8 mouse cellular contexts compared by ENCODE assay signal in genomic region chr5:100038714-100039601, GRCm38 (mm10). TPM values are rescaled to one million over a fixed set of nuclear protein-coding genes. Genes with fewer than 3 reads are reported as not detected.
DNase-seq lines count a peak whose midpoint lies in the region; ATAC-seq and TF ChIP-seq lines count a peak whose summit lies in the region.

No protein-coding gene starts in this region.

- peak overlapping the region; percentile 74 for H3K4me2 ChIP-seq in heart, embryonic 11.5 days
- H3K4me2 ChIP-seq in kidney, embryonic 16.5 days (replicated peaks; ENCODE audit: low read depth, low read length) = peak overlapping the region; percentile 86

- WGBS in heart, embryonic 11.5 days (ENCODE audit: insufficient replicate concordance) = under 1% methylated on average over 108 of the region's 113 CpGs
- WGBS in kidney, embryonic 16.5 days = 0% methylated on average over 94 of the region's 113 CpGs

- H3K79me2 ChIP-seq in C2C12 (ENCODE audit: control insufficient read depth, insufficient read depth) = peaks cover 97% of the 10 kb centered on the region

- TF ChIP-seq POLR2A in brain, embryonic 14.5 days (IDR thresholded peaks at IDR 0.05; ENCODE audit: borderline replicate concordance, extremely low read depth, insufficient read depth, insufficient read length, poor library complexity, severe bottlenecking) = peak; percentile 57; the same call in 1 of the 2 replicates

- peaks cover 84% of the 10 kb centered on the region for H3K79me3 ChIP-seq in C2C12 (ENCODE audit: low read depth)

- H3K36me3 ChIP-seq in C2C12 (ENCODE audit: control insufficient read depth, insufficient read depth) = peaks cover 40% of the 10 kb centered on the region
- H3K36me3 ChIP-seq in heart, embryonic 11.5 days (ENCODE audit: control insufficient read depth, insufficient read depth, low read length) = peaks cover 11% of the 10 kb centered on the region
- H3K36me3 ChIP-seq in kidney, embryonic 16.5 days (ENCODE audit: insufficient read depth, low read length) = peaks cover 30% of the 10 kb centered on the region

- peak overlapping the region; percentile 85 for H3K4me3 ChIP-seq in C2C12 (ENCODE audit: insufficient read depth, poor library complexity, severe bottlenecking)
- peak overlapping the region; percentile 96 for H3K4me3 ChIP-seq in heart, embryonic 11.5 days (ENCODE audit: low read depth, low read length)
- peak overlapping the region; percentile 96 for H3K4me3 ChIP-seq in kidney, embryonic 16.5 days (ENCODE audit: low read length)

- peaks cover 10% of the 10 kb centered on the region for H3K4me1 ChIP-seq in heart, embryonic 11.5 days (ENCODE audit: control insufficient read depth, insufficient read depth, low read length)
- peaks cover 21% of the 10 kb centered on the region; the same call in 1 of the 2 replicates for H3K4me1 ChIP-seq in kidney, embryonic 16.5 days (ENCODE audit: insufficient read depth, low read length)

- H3ac ChIP-seq in C2C12 (ENCODE audit: control insufficient read depth, insufficient read length, low read depth) = peak overlapping the region; percentile 97

- H3K27ac ChIP-seq in heart, embryonic 11.5 days (ENCODE audit: low read depth, low read length) = peak overlapping the region; percentile 98
- H3K27ac ChIP-seq in kidney, embryonic 16.5 days (ENCODE audit: low read length) = peak overlapping the region; percentile 98

- no peaks in the 10 kb centered on the region for H3K27me3 ChIP-seq in C2C12 (ENCODE audit: control insufficient read depth, insufficient read depth, insufficient read length)
- H3K27me3 ChIP-seq in heart, embryonic 11.5 days (ENCODE audit: control insufficient read depth, insufficient read depth, low read length) = no peaks in the 10 kb centered on the region
- no peaks in the 10 kb centered on the region for H3K27me3 ChIP-seq in kidney, embryonic 16.5 days (ENCODE audit: insufficient read depth, low read length)

- TF ChIP-seq CTCF in C2C12 (IDR thresholded peaks at IDR 0.05; ENCODE audit: control insufficient read depth, insufficient read depth, insufficient read length) = peak; percentile 95
- TF ChIP-seq CTCF in brain, embryonic 14.5 days (IDR thresholded peaks at IDR 0.05; ENCODE audit: borderline replicate concordance, extremely low read depth, insufficient read depth, insufficient read length) = peak; percentile 96

- DNase-seq in brain, embryonic 14.5 days (ENCODE audit: low read depth) = peak; percentile 97
- DNase-seq in liver = peak; percentile 96
- peak; percentile 94 to 98 for DNase-seq in monocyte, adult 2 months (ENCODE audit: low read depth in 1 of 2, low spot score in 2 of 2)
- peak; percentile 97 to 99 for DNase-seq in spleen, postnatal 14 days (ENCODE audit: low spot score in 2 of 2)

- no peaks in the 10 kb centered on the region for H3K9me3 ChIP-seq in heart, embryonic 11.5 days (replicated peaks; ENCODE audit: control insufficient read depth, low read length)
- no peaks in the 10 kb centered on the region for H3K9me3 ChIP-seq in kidney, embryonic 16.5 days (ENCODE audit: low read length)

- peak; percentile 70 for ATAC-seq in erythroblast, adult 5-6 weeks (replicated peaks; ENCODE audit: low FRiP score, poor library complexity, severe bottlenecking)
- ATAC-seq in heart, embryonic 11.5 days (replicated peaks; ENCODE audit: insufficient number of reproducible peaks, low FRiP score, low TSS enrichment) = peak; percentile 82
- peak; percentile 80 for ATAC-seq in kidney, embryonic 16.5 days (ENCODE audit: low FRiP score, low TSS enrichment)

- peak overlapping the region; percentile 99 for H3K9ac ChIP-seq in heart, embryonic 11.5 days (ENCODE audit: low read depth, low read length)
- H3K9ac ChIP-seq in kidney, embryonic 16.5 days (replicated peaks; ENCODE audit: low read length) = peak overlapping the region; percentile 96

TF ChIP-seq in C2C12, 6 proteins besides CTCF, POLR2A, EP300 and RAD21:
- TF ChIP-seq MYOG (IDR thresholded peaks at IDR 0.05; ENCODE audit: control insufficient read depth, extremely low read depth, insufficient read length) (no peak), MAX (IDR thresholded peaks at IDR 0.05) (peak; percentile 76)

RNA-seq across cellular contexts. Expression of gene Hnrnpdl, which starts 0.5 kb away (rescaled TPM):
- polyA plus RNA-seq in C2C12 (2012; fragmentation: generic; extraction: Trizol) = 66.9 TPM
- 454 and 560 TPM in 2 replicates for polyA plus RNA-seq in brain, embryonic 14.5 days (2012; rRNA removed)
- 78.4 and 82.3 TPM in 2 replicates for total RNA-seq in erythroblast, adult 5-6 weeks (2015; ENCODE audit: low replicate concordance)
- total RNA-seq in erythroblast, adult 5-6 weeks (2017; ENCODE audit: low replicate concordance) = 106 and 110 TPM in 2 replicates
- 117 and 125 TPM in 2 replicates for polyA plus RNA-seq in heart, embryonic 11.5 days (2014; fragmentation: Nextera tagmentation; extraction: Ambion mirVana)
- polyA plus RNA-seq in kidney, embryonic 16.5 days (2015; fragmentation: Nextera tagmentation; extraction: Ambion mirVana) = 153 and 162 TPM in 2 replicates

RNA-seq across cellular contexts. Expression of gene Enoph1, which starts 0.8 kb away (rescaled TPM):
- 35.3 TPM for polyA plus RNA-seq in C2C12 (2012; fragmentation: generic; extraction: Trizol)
- polyA plus RNA-seq in brain, embryonic 14.5 days (2012; rRNA removed) = 57.5 and 59.5 TPM in 2 replicates
- 8.4 and 11.5 TPM in 2 replicates for total RNA-seq in erythroblast, adult 5-6 weeks (2015; ENCODE audit: low replicate concordance)
- 3.8 and 7.2 TPM in 2 replicates for total RNA-seq in erythroblast, adult 5-6 weeks (2017; ENCODE audit: low replicate concordance)
- 28.0 and 31.2 TPM in 2 replicates for polyA plus RNA-seq in heart, embryonic 11.5 days (2014; fragmentation: Nextera tagmentation; extraction: Ambion mirVana)
- polyA plus RNA-seq in kidney, embryonic 16.5 days (2015; fragmentation: Nextera tagmentation; extraction: Ambion mirVana) = 47.7 and 52.1 TPM in 2 replicates

Comparison
In these comparisons a context has a peak if more than half of its experiments do, and no peak if none do; other contexts are left out.
1. Peak in every context shown above with its lines: DNase-seq, ATAC-seq, H3K4me3 ChIP-seq and H3K27ac ChIP-seq.